Mouse (Mus musculus): ENCODE data around the gene Rpn2.

Gene Rpn2

DNA sequence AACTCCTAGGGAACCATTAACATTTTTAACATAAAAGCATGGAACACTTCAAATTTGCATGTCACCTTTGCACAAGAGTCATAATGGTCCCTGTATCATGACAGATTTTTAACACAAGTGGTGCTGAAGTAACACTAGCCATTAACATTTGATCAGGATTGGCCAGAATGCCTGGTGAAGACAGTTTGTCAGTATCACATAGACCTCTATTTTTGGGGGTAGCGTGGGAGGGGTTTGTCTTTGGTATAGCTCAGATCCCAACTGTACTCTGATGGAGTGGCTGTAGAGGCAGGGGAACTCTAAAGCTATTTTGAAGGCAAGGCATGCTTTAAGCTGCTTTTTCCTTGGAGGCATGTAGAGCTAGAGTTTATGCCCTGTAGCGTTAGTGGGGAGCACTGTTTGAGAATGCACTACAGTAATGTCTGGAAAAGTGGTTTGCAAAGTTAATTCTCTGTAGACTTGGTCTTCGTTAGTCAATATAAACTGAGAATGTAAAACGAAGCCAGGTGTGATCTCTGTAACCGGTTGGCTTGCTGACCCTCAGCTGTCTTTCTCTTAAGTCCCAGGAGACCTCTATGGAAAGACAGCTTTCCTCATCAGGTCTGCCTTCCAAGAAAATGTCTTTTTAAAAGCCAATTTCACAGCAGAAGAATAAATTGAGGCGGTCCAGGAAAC is 32.3 kb downstream of the Rpn2 start:
- no peak for DNase-seq (ENCODE audit: low spot score in 2 of 2)

DNA sequence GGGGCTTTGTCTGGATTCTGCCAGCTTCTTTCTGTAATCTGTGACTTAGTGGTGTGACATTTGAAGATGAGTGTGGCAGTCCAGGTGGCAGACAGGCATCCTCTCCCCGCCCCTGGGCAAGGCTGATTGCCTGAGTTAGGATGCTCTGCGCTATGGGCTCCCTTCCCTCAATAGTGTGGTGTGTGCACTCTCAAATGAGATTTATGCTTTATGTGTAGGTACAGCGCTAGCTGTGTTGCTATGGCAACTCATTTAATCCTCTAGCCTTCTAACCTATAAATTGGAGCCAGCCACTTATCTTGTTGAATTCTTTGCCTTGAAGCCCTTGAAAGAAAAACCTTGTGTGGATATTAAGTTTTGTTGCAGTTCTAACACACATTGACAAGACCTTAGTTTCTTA is 34.9 kb downstream of the Rpn2 start:
- peak in 1 of 2 experiments; percentile 40 for DNase-seq (ENCODE audit: low spot score in 2 of 2)

DNA sequence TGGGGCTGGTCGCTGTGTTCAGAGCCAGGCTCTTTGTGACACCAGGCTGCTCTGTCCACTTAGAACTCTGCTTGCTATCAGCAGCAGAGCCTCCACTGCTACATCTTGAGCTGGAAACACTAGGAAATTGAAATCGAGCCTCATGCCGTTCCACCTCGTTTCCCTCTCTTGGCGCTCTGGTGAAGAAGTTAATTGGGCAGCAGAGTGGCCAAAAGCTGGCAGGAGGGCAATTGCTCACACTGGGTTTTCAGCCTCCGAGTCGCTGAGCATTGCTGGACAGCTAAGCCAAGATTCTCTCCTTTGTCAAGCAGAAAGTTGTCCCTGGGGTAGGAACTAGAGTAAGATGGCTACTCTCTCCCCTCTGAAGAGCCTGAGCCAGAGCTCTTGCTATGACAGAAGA is 35.5 kb downstream of the Rpn2 start:
- DNase-seq (ENCODE audit: low spot score in 2 of 2) = peak; percentile 52 to 53

DNA sequence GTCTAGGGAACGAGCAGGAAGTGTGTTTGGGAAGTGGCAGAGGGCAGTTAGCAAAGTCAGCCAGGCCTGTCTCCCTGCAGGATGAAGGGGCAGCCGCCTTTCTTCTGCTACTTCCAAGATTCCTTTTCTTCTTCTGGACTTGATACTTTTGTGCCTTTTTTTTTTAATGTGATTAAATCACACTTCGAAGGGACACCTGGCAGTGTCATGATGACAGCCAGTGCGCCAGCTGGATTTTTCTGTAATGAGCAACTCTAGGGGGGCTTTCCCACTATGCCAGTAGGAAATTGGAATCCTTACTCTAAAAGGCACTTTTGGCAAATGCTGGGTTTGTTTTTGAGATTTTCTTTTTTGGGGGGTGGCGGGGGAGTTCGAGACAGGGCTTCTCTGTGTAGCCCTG is 36.7 kb downstream of the Rpn2 start:
- no peak for DNase-seq (ENCODE audit: low spot score in 2 of 2)

- DNase-seq (ENCODE audit: low spot score in 2 of 2) = no peak
Measured at GRCm38 (mm10) chr2:157316358-157316933, 37.6 kb downstream of the Rpn2 start.

DNA sequence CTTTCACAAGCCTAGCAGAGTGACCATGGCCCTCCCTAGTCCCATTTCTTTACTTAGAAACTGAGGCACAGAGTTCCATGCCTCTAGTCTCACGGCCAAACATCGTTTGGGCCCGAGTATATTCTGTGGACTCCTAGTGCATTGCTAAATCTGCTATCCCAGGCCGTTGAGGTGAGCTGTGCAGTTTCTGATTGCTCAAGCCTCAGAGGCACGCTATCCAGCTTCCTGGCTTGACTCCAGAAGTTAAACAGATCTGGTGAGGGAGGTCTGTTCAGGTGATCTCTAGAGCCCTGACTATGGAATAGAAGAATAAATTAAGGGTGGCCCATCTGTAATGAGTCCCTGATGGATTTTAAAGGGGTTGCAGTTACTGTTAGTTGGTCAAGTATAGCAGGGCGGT is 38.4 kb downstream of the Rpn2 start:
- DNase-seq (ENCODE audit: low spot score in 2 of 2) = no peak

GRCm38 (mm10) chr2:157320135-157320534 is 41.3 kb downstream of the Rpn2 start:
- no peak for DNase-seq (ENCODE audit: low spot score in 2 of 2)

DNA sequence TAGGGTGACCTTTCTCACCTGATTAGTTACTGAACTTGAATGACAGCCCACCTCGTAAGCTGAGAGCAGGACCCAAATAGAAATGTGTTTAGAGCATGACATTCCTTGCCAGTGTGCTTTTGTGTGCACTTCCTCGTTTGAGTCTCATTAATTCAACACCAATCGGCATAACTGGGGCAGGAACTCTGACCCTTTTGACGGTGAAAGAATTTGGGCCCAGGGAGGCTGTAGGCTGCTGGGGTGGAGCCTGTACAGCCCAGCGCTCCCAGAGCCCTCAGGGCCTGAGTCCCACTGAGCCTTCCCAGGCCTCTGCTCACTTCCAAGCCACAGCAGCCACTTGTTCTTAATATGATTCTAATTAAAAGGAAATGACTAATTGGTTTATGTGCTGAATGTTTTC is 42.1 kb downstream of the Rpn2 start:
- DNase-seq (ENCODE audit: low spot score in 2 of 2) = no peak

- DNase-seq (ENCODE audit: low spot score in 2 of 2) = no peak
Measured at GRCm38 (mm10) chr2:157322029-157322766, 43.4 kb downstream of the Rpn2 start.

DNA sequence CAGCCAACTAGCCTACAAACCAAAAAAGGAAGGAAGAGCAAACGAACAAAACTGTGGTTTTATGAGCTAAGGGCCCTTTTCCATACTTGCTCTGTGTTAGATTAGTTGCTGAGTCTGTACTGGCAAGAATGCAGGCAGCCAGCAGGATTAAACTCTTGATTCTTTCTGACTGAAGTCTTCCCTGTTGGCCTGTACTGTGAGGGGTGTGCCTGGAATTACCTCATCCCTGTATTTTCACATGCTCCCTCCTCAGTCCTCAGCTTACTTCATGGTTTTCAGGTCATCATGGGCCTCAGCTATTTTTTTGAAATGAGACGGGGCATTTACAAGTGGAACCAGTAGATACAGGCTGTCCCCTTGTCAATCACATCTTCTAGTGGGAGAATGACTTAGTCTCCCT is 46.4 kb downstream of the Rpn2 start:
- DNase-seq (ENCODE audit: low spot score in 2 of 2) = no peak

- no peak for DNase-seq (ENCODE audit: low spot score in 2 of 2)
Measured at GRCm38 (mm10) chr2:157328106-157328505, 49.3 kb downstream of the Rpn2 start.

DNA sequence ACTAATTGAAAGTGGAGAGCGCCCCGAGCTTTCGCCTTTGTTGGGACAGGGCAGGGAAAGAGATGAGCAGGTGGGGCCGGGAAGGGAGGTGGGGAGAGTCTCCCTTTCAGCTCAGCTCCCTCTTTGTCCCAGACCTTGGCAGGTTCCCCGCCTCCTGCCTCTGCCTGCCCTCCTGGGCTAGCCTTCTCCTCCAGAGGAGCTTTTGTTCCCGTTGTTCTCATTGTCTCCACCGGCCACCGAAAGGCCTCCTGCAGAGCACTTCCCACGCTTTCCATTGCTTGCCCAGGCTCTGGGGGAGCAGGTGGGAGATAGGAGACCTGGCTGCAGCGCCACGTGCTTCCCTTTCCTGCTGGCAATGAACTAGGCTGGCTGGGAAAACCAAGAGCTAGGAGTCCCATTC is 49.8 kb downstream of the Rpn2 start:
- DNase-seq (ENCODE audit: low spot score in 2 of 2) = no peak

DNA sequence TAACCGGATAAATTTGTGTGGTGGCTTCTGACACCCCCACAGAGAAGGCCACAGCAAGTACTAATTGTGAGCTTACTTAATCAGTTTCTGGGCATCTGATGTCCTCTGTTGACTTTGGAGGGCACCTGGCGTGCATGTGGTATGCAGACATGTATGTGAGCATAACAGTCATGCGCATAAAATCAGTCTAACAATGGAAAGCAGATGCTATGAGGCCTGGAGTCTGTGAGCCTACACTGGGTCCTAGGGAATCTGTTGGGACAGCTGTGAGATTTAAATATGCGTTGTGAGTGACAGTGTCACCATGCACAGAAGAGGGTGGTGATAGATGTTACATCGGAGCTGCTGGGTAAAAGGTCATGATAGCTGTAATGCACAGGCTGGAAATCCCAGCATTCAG is 53.2 kb downstream of the Rpn2 start:
- DNase-seq (ENCODE audit: low spot score in 2 of 2) = no peak

DNA sequence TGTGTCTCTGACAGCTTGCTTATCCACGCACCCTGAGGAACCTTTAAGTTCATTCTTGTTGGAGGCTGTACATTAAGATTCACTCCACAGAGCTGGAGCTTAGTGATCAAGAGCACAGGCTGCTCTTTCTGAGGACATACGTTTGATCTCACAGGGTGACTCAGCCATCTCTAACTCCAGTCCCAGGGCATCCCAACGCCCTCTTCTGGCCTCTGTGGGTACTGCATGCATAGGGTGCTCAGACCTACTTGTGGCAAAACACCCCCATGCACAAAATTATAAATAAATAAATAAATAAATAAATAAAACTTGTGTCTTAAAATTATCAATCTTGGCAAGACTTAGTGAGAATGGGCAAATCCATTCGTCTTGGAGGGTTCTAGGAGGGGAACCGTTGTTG is 59.8 kb downstream of the Rpn2 start:
- peak; percentile 65 to 72 for DNase-seq (ENCODE audit: low spot score in 2 of 2)

- DNase-seq (ENCODE audit: low spot score in 2 of 2) = no peak
Measured at GRCm38 (mm10) chr2:157339532-157339931, 60.7 kb downstream of the Rpn2 start.

DNA sequence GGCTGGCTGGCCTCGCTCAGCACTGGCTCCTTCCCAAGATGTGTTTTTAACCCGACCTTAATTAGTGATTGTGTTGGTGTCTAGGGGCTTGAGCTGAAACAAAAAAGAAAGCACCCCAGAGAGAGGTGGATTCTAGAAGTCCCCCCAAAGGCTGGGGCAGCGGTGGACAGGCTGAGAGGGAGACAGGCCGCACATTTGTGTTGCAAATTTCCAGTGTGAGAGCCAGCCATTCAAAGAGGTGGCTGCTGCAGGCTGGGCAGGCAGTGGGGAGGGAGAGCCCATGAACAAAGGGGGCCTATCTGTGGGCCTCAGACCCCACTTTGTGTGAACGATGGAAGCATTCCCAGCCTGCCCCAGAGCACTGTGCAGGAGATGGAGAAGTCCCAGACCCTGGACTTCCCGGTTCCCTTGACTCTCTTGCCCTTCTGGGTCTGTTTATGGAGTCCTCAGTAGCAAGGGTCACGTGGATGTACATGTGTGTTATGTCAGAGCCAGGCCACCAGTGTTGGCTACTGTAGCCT is 61.5 kb downstream of the Rpn2 start:
- peak; percentile 81 to 89 for DNase-seq (ENCODE audit: low spot score in 2 of 2)

GRCm38 (mm10) chr2:157341554-157342270 is 62.9 kb downstream of the Rpn2 start:
- DNase-seq (ENCODE audit: low spot score in 2 of 2) = peak; percentile 88 to 90

DNA sequence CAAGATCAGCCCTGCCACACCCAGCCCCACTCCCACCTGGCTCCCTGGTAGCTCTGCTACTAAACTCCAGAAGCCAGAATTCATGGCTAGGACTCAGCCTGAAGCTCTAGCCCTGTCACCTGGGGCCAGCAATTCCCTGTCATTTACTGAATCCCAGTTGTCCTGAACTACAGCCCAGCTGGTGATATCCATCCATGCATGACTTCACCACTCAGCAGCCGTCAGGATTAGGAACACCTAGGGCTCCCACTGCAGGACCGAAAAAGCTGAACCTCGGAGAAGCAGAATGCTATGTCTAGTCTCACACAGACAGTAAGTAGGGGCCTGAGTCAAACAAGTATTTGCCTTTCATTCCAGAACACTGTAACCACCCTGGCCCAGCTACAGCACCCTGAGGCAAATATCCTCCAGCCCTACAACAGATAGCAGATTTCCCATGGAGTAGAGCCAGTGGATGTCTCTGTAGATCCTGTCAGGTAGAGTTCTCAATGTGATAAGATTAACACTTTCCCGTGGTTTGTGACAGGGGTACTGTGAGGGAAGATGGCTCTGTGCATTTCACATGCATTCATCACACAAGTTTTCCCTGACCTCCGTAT is 63.6 kb downstream of the Rpn2 start:
- no peak for DNase-seq (ENCODE audit: low spot score in 2 of 2)

DNA sequence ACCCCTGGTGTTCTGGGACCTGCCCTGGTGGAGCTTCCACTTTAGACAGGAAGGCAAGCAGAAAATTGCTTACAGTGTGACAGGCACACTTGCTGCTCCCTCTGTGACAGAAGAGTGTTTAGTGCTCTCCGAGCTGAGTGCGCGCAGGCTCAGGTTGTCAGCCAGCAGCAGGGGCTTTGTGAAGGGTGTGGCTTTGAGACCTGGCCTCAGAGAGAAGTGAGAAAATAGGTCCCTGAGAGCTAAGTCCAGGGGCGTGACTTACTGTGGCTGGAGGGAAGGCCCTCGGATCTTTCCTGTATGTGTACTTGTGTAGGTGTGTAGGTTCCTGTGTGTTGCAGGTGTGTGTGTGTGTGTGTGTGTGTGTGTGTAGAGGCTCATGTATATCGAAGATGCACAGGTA is 64.5 kb downstream of the Rpn2 start:
- DNase-seq (ENCODE audit: low spot score in 2 of 2) = no peak

DNA sequence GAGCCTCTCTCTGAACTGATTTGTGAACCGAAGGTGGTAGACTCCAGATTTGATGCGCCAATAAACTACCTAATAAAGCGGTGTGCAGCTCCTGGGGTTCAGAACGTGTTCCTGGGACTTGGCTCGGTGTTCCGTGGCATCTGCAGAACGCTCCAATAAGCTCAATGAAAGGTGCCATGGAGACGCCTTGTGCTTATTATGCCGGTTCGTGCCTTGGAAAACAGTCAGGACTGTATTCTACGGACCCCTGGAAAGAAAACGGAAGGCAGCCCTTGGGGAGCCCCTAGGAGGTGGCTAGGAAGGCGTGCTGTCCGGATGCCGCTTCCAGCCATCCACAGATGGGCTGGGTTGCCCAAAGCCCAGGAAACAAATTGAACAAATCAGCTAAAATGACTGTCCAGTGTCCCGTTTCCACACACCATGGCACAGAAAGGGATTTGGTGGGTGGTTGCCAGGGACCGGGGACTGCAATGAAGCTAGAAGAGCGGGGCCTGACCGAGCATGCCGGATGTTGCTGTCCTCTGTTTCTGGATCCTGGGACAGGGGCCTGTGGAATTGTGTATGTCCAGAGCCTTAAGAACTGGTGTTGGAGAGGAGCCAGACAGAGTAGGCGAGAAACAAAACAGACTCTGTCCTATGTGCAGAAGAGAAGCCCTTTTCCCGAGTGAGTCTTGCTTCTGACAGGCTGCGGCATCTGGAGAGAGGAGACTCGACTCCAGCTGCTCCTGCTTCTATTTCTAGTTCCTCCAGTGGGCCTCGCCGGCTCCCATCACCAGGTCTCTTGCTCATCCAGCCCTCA is 68.7 kb downstream of the Rpn2 start, which contains the start of gene Ghrh:
Ghrh (minus strand) TSS at position 146 of the 799 bp plus-strand sequence.
- peak; percentile 76 to 78 for DNase-seq (ENCODE audit: low spot score in 2 of 2)
